Mouse (Mus musculus): Measurements from ENCODE around the gene Atox1. TPM values are rescaled to one million over a fixed set of nuclear protein-coding genes. Genes with fewer than 3 reads are reported as not detected.
A peak's percentile ranks its signal among the peaks of the same experiment; 100 is the strongest.

Atox1 gene
- polyA plus RNA-seq, 1 experiment from 2014 or later: 292 TPM

GRCm38 (mm10) chr11:55460559-55461018 lies 450 bp downstream of the Atox1 start:
- Histone ChIP-seq H3K4me2 (ENCODE audit: low read length) (peak overlapping the region; percentile 67), H3K36me3 (ENCODE audit: control insufficient read depth, insufficient read depth, low read length) (no peaks in the 10 kb centered on the region), H3K27me3 (replicated peaks; ENCODE audit: control insufficient read depth, insufficient read depth, low read length) (no peaks in the 10 kb centered on the region), H3K4me3 (ENCODE audit: low read depth, low read length) (peak overlapping the region; percentile 54), H3K9me3 (replicated peaks; ENCODE audit: control insufficient read depth, low read length) (no peaks in the 10 kb centered on the region), H3K27ac (ENCODE audit: low read depth, low read length) (no peak overlapping the region), H3K4me1 (ENCODE audit: control insufficient read depth, insufficient read depth, low read length) (peaks cover 7% of the 10 kb centered on the region), H3K9ac (ENCODE audit: low read length) (peak overlapping the region; percentile 62)
- ATAC-seq (peak; percentile 68), DNase-seq (ENCODE audit: low spot score) (peak; percentile 29)
- WGBS: under 1% methylated on average over 17 of the region's 17 CpGs

- H3K36me3 ChIP-seq (ENCODE audit: control insufficient read depth, insufficient read depth, low read length): no peaks in the 10 kb centered on the region
- DNase-seq (ENCODE audit: low spot score): no peak
- peak overlapping the region; percentile 54 for H3K4me3 ChIP-seq (ENCODE audit: low read depth, low read length)
- H3K9me3 ChIP-seq (replicated peaks; ENCODE audit: control insufficient read depth, low read length): no peaks in the 10 kb centered on the region
- peak overlapping the region; percentile 67 for H3K4me2 ChIP-seq (ENCODE audit: low read length)
- H3K9ac ChIP-seq (ENCODE audit: low read length): peak overlapping the region; percentile 62
- H3K27ac ChIP-seq (ENCODE audit: low read depth, low read length): no peak overlapping the region
- no peak for ATAC-seq
- no peaks in the 10 kb centered on the region for H3K27me3 ChIP-seq (replicated peaks; ENCODE audit: control insufficient read depth, insufficient read depth, low read length)
- 41% methylated on average over 3 of the region's 3 CpGs for WGBS
- H3K4me1 ChIP-seq (ENCODE audit: control insufficient read depth, insufficient read depth, low read length): peaks cover 7% of the 10 kb centered on the region
Measured at GRCm38 (mm10) chr11:55459850-55460558, 1.0 kb downstream of the Atox1 start.

- no peak for DNase-seq (ENCODE audit: low spot score)
Measured at GRCm38 (mm10) chr11:55458501-55458900, 2.5 kb downstream of the Atox1 start.

GRCm38 (mm10) chr11:55455166-55455565 lies 5.9 kb downstream of the Atox1 start:
- Histone ChIP-seq H3K27me3 (replicated peaks; ENCODE audit: control insufficient read depth, insufficient read depth, low read length) (no peaks in the 10 kb centered on the region), H3K27ac (ENCODE audit: low read depth, low read length) (no peak overlapping the region), H3K4me1 (ENCODE audit: control insufficient read depth, insufficient read depth, low read length) (peaks cover 3% of the 10 kb centered on the region), H3K9ac (ENCODE audit: low read length) (no peak overlapping the region), H3K9me3 (replicated peaks; ENCODE audit: control insufficient read depth, low read length) (no peaks in the 10 kb centered on the region), H3K4me3 (ENCODE audit: low read depth, low read length) (no peak overlapping the region), H3K36me3 (ENCODE audit: control insufficient read depth, insufficient read depth, low read length) (peaks cover 1% of the 10 kb centered on the region; the same call in 1 of the 2 replicates), H3K4me2 (ENCODE audit: low read length) (no peak overlapping the region)
- ATAC-seq (no peak), DNase-seq (ENCODE audit: low spot score) (no peak)
- 74% methylated on average over 2 of the region's 2 CpGs for WGBS

More at GRCm38 (mm10) chr11:55458501-55458900, 2.5 kb downstream of the Atox1 start:
- Histone ChIP-seq H3K36me3 (ENCODE audit: control insufficient read depth, insufficient read depth, low read length) (no peaks in the 10 kb centered on the region), H3K9ac (ENCODE audit: low read length) (no peak overlapping the region), H3K4me2 (ENCODE audit: low read length) (no peak overlapping the region), H3K27ac (ENCODE audit: low read depth, low read length) (no peak overlapping the region), H3K4me1 (ENCODE audit: control insufficient read depth, insufficient read depth, low read length) (peaks cover 7% of the 10 kb centered on the region), H3K27me3 (replicated peaks; ENCODE audit: control insufficient read depth, insufficient read depth, low read length) (no peaks in the 10 kb centered on the region), H3K4me3 (ENCODE audit: low read depth, low read length) (no peak overlapping the region), H3K9me3 (replicated peaks; ENCODE audit: control insufficient read depth, low read length) (no peaks in the 10 kb centered on the region)
- no peak for ATAC-seq
- WGBS: 69% methylated on average over 4 of the region's 4 CpGs

- Histone ChIP-seq H3K4me3 (ENCODE audit: low read depth, low read length) (no peak overlapping the region), H3K9ac (ENCODE audit: low read length) (no peak overlapping the region), H3K36me3 (ENCODE audit: control insufficient read depth, insufficient read depth, low read length) (peaks cover 12% of the 10 kb centered on the region; the same call in 1 of the 2 replicates), H3K9me3 (replicated peaks; ENCODE audit: control insufficient read depth, low read length) (no peaks in the 10 kb centered on the region), H3K27ac (ENCODE audit: low read depth, low read length) (no peak overlapping the region), H3K4me2 (ENCODE audit: low read length) (no peak overlapping the region), H3K27me3 (replicated peaks; ENCODE audit: control insufficient read depth, insufficient read depth, low read length) (no peaks in the 10 kb centered on the region), H3K4me1 (ENCODE audit: control insufficient read depth, insufficient read depth, low read length) (no peaks in the 10 kb centered on the region)
- ATAC-seq (no peak), DNase-seq (ENCODE audit: low spot score) (no peak)
- WGBS: 93% methylated on average over 4 of the region's 4 CpGs
Measured at GRCm38 (mm10) chr11:55453640-55454039, 7.4 kb downstream of the Atox1 start.

GRCm38 (mm10) chr11:55450311-55450710 lies 10.7 kb downstream of the Atox1 start:
- H3K4me2 ChIP-seq (ENCODE audit: low read length): no peak overlapping the region
- H3K27ac ChIP-seq (ENCODE audit: low read depth, low read length): peak overlapping the region; percentile 14; the same call in 1 of the 2 replicates
- H3K4me1 ChIP-seq (ENCODE audit: control insufficient read depth, insufficient read depth, low read length): no peaks in the 10 kb centered on the region
- H3K9me3 ChIP-seq (replicated peaks; ENCODE audit: control insufficient read depth, low read length): no peaks in the 10 kb centered on the region
- ATAC-seq (no peak), DNase-seq (ENCODE audit: low spot score) (no peak)
- WGBS: 61% methylated on average over 4 of the region's 4 CpGs
- H3K4me3 ChIP-seq (ENCODE audit: low read depth, low read length): no peak overlapping the region
- H3K27me3 ChIP-seq (replicated peaks; ENCODE audit: control insufficient read depth, insufficient read depth, low read length): no peaks in the 10 kb centered on the region
- H3K9ac ChIP-seq (ENCODE audit: low read length): no peak overlapping the region
- H3K36me3 ChIP-seq (ENCODE audit: control insufficient read depth, insufficient read depth, low read length): peaks cover 17% of the 10 kb centered on the region; the same call in 1 of the 2 replicates

- no peaks in the 10 kb centered on the region for H3K27me3 ChIP-seq (replicated peaks; ENCODE audit: control insufficient read depth, insufficient read depth, low read length)
- no peak overlapping the region for H3K9ac ChIP-seq (ENCODE audit: low read length)
- WGBS: 86% methylated on average over 7 of the region's 7 CpGs
- H3K4me2 ChIP-seq (ENCODE audit: low read length): no peak overlapping the region
- DNase-seq (ENCODE audit: low spot score) (no peak), ATAC-seq (no peak)
- no peak overlapping the region; the same call in 1 of the 2 replicates for H3K27ac ChIP-seq (ENCODE audit: low read depth, low read length)
- no peaks in the 10 kb centered on the region for H3K4me1 ChIP-seq (ENCODE audit: control insufficient read depth, insufficient read depth, low read length)
- no peaks in the 10 kb centered on the region for H3K9me3 ChIP-seq (replicated peaks; ENCODE audit: control insufficient read depth, low read length)
- H3K4me3 ChIP-seq (ENCODE audit: low read depth, low read length): no peak overlapping the region
- peaks cover 17% of the 10 kb centered on the region; the same call in 1 of the 2 replicates for H3K36me3 ChIP-seq (ENCODE audit: control insufficient read depth, insufficient read depth, low read length)
Measured at GRCm38 (mm10) chr11:55449531-55449930, 11.5 kb downstream of the Atox1 start.

GRCm38 (mm10) chr11:55446579-55446978 lies 14.5 kb downstream of the Atox1 start:
- no peak overlapping the region for H3K27ac ChIP-seq (ENCODE audit: low read depth, low read length)
- no peaks in the 10 kb centered on the region for H3K27me3 ChIP-seq (replicated peaks; ENCODE audit: control insufficient read depth, insufficient read depth, low read length)
- H3K9me3 ChIP-seq (replicated peaks; ENCODE audit: control insufficient read depth, low read length): no peaks in the 10 kb centered on the region
- H3K9ac ChIP-seq (ENCODE audit: low read length): no peak overlapping the region
- peak; percentile 79 for ATAC-seq
- peaks cover 17% of the 10 kb centered on the region; the same call in 1 of the 2 replicates for H3K36me3 ChIP-seq (ENCODE audit: control insufficient read depth, insufficient read depth, low read length)
- H3K4me2 ChIP-seq (ENCODE audit: low read length): no peak overlapping the region
- no peaks in the 10 kb centered on the region for H3K4me1 ChIP-seq (ENCODE audit: control insufficient read depth, insufficient read depth, low read length)
- no peak overlapping the region for H3K4me3 ChIP-seq (ENCODE audit: low read depth, low read length)
- 28% methylated on average over 4 of the region's 4 CpGs for WGBS
- peak; percentile 82 for DNase-seq (ENCODE audit: low spot score)

GRCm38 (mm10) chr11:55444772-55445171 lies 16.3 kb downstream of the Atox1 start:
- 0% methylated on average over 1 of the region's 1 CpGs for WGBS
- H3K4me2 ChIP-seq (ENCODE audit: low read length): no peak overlapping the region
- H3K27me3 ChIP-seq (replicated peaks; ENCODE audit: control insufficient read depth, insufficient read depth, low read length): no peaks in the 10 kb centered on the region
- peak; percentile 65; the same call in 1 of the 2 replicates for ATAC-seq
- no peak overlapping the region for H3K27ac ChIP-seq (ENCODE audit: low read depth, low read length)
- H3K9me3 ChIP-seq (replicated peaks; ENCODE audit: control insufficient read depth, low read length): no peaks in the 10 kb centered on the region
- peak; percentile 94 for DNase-seq (ENCODE audit: low spot score)
- peaks cover 12% of the 10 kb centered on the region; the same call in 1 of the 2 replicates for H3K36me3 ChIP-seq (ENCODE audit: control insufficient read depth, insufficient read depth, low read length)
- H3K9ac ChIP-seq (ENCODE audit: low read length): 0 out of 2 replicates have a peak overlapping the region, but pooled peaks have one; percentile 21
- no peaks in the 10 kb centered on the region for H3K4me1 ChIP-seq (ENCODE audit: control insufficient read depth, insufficient read depth, low read length)
- H3K4me3 ChIP-seq (ENCODE audit: low read depth, low read length): no peak overlapping the region

Measured in forebrain, embryonic 14.5 days (tissue).